Mouse (Mus musculus) cortical plate, adult 2 months (tissue): ENCODE measurements around the gene Ap5z1.

Experiments
- CTCF ChIP-seq: fragments of 200-500 bp; IDR thresholded peaks from 2 replicates; pipeline ENCODE4 v1.5.1; 2011; ENCODE audit warnings: mild to moderate bottlenecking, control low read depth, low read length; ENCODE audit not compliant: insufficient read depth; ENCODE audit errors: extremely low read depth
- POLR2A ChIP-seq: fragments of 200-500 bp; IDR thresholded peaks from 2 replicates; pipeline ENCODE4 v1.6.1; 2011; ENCODE audit warnings: mild to moderate bottlenecking, low read length, control low read depth; ENCODE audit not compliant: insufficient read depth; ENCODE audit errors: extremely low read depth

GRCm38 (mm10) chr5:142438380-142438938 lies 25.3 kb upstream of the Ap5z1 start:
- no peak for TF ChIP-seq CTCF
- no peak for TF ChIP-seq POLR2A
